Mouse (Mus musculus) bone marrow, adult 2 months (tissue): ENCODE results near the gene Ints6.

Source experiments
- CTCF ChIP-seq: fragments of 200-500 bp; IDR thresholded peaks from 2 replicates; pipeline ENCODE4 v1.5.1; 2011; ENCODE audit warnings: low read length, control low read depth; ENCODE audit not compliant: control insufficient read depth, insufficient read depth
- POLR2A ChIP-seq: fragments of 200-500 bp; IDR thresholded peaks from 2 replicates; pipeline ENCODE4 v1.6.1; 2011; ENCODE audit warnings: low read depth, mild to moderate bottlenecking, control low read depth, low read length, borderline replicate concordance; ENCODE audit not compliant: control insufficient read depth

DNA sequence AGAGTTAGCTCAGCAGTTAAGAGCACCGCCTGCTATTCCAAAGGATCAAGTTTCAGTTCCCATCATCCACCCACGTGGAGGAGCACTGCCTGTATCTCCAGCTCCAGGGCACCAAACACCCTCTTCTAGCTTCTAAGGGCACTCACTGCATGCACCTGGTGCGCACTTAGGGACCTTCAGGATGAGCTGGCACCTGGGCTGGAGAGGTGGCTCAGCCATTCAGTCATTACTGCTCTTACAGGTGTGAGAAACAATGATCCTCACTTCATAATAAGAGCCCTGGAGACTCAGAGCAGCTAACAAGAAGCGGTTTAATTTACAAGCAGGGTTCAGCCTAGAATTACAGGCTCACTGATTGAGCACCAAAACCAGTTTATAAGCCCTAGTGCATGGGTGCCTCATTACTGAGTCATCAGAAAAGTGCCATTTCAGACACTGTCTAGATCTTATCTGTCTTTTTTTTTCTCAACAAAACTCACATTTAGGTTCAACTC, 37.7 kb upstream of the Ints6 start:
- TF ChIP-seq POLR2A = no peak
- no peak for TF ChIP-seq CTCF
